Mouse (Mus musculus) CD4-positive, CD25-positive, alpha-beta regulatory T cell, adult 9 weeks (primary cell): Measurements from ENCODE around the gene Vmn1r129. TPM values are rescaled to one million over a fixed set of nuclear protein-coding genes. Genes with fewer than 3 reads are reported as not detected.

ENCODE experiments used
- polyA plus RNA-seq: library from polyadenylated mRNA; unstranded; fragments of 100-300 nt; shearing (Covaris generic); gene quantifications from one replicate; pipeline ENCODE4 v1.2.1, GENCODE M21; 2017

The Vmn1r129 gene
- polyA plus RNA-seq, result not detected

DNA sequence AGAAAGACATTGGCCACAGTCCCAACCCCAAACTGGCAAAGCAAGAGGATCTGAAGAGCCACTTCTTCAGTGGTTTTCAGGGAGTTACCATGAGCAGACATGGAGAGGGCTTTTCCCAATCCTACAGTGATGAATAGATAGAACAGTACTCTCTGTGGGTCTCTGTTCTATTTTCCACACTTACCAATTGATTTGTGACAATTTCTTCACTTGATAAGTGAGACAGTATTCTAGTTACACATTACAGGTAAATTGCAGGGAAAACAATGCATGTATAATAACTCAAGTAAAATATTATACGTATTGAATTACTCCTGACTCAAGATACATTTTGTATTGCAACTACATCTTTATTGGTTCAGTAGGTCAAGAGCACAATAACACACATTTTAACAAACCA is at the start of gene Vmn1r129:
Vmn1r129 (minus strand) TSS at position 101 of the 400 bp plus-strand sequence.

DNA sequence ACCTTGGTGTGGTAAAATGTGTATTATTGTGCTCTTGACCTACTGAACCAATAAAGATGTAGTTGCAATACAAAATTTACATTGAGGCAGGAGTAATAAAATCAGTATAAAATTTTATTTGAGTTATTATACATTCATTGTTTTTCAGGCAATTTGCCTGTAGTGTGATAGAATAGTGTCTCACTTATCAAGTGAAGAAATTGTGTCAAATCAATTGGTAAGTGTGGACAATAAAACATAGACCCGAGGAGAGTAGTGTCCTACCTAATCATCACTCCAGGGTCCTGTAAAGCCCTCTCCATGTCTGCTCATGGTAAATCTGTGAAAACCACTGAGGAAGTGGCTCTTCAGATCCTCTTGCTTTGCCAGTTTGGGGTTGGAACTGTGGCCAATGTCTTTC is 12.0 kb downstream of the Vmn1r129 start, which contains the start of gene Vmn1r128:
Vmn1r128 (plus strand) TSS at position 301 of the 400 bp plus-strand sequence.

DNA sequence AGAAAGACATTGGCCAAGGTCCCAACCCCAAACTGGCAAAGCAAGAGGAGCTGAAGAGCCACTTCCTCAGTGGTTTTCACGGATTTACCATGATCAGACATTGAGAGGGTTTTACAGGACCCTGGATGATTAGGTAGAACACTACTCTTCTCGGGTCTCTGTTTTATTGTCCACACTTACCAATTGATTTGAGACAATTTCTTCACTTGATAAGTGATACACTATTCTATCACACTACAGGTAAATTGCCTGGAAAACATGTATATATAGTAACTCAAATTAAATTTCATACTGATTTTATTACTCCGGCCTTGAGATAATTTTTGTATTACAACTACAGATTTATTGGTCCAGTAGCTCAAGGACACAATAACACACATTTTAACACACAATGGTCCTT is 41.3 kb downstream of the Vmn1r129 start, which contains the start of gene Vmn1r127:
Vmn1r127 (minus strand) TSS at position 101 of the 400 bp plus-strand sequence.

Other genes starting within 250 kb of the Vmn1r129 start
- not detected for gene Vmn1r122, start 227.2 kb downstream of the Vmn1r129 start, polyA plus RNA-seq
- not detected for gene Vmn1r123, start 199.1 kb downstream of the Vmn1r129 start, polyA plus RNA-seq
- gene Gm5157, start 170.9 kb downstream of the Vmn1r129 start, polyA plus RNA-seq, result not detected
- gene Vmn1r124, start 100.7 kb downstream of the Vmn1r129 start, polyA plus RNA-seq, result not detected
- gene Vmn1r125, start 89.1 kb downstream of the Vmn1r129 start, polyA plus RNA-seq, result not detected
- gene Vmn1r126, start 59.8 kb downstream of the Vmn1r129 start, polyA plus RNA-seq, result not detected
- not detected for gene Vmn1r127, start 41.4 kb downstream of the Vmn1r129 start, polyA plus RNA-seq
- not detected for gene Vmn1r128, start 11.9 kb downstream of the Vmn1r129 start, polyA plus RNA-seq
- not detected for gene Gm6882, start 71.5 kb upstream of the Vmn1r129 start, polyA plus RNA-seq
- gene Vmn1r130, start 150.5 kb upstream of the Vmn1r129 start, polyA plus RNA-seq, result not detected
- not detected for gene Vmn1r131, start 184.8 kb upstream of the Vmn1r129 start, polyA plus RNA-seq